Mouse (Mus musculus): ENCODE measurements around the gene Prom1.

DNA sequence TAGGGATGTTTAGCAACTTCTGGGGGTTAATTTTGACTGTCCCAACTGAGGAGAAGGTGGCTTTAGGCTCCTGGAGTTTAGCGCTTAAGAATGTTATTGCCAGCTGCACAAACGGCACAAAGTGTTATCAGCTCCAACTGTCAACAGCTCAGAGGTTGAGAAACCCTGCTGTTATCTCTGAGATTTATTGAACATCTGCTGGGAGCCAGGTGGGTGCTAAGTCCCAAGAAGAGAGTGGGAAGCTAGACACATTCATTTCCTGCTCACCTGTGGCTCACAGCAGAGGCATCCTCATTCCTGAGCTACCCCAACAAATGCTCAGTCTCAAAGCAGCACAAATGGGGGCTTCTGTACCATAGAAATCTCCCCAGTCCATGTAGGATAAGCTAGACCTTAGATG is 130.7 kb downstream of the Prom1 start:
- TF ChIP-seq CTCF (IDR thresholded peaks at IDR 0.05; ENCODE audit: low read depth, low read length), result no peak
- TF ChIP-seq POLR2A (IDR thresholded peaks at IDR 0.05; ENCODE audit: extremely low read depth, insufficient read depth, low read length), result no peak
